Mouse (Mus musculus) frontal cortex, postnatal 14 days (tissue): ENCODE data around the gene Mef2d.

Experiments
- DNase-seq, 2 experiments: peaks; one replicate each; pipeline ENCODE4 v3.0.0; 2022; ENCODE audit warnings: low spot score in 2 of 2

Mef2d gene

DNA sequence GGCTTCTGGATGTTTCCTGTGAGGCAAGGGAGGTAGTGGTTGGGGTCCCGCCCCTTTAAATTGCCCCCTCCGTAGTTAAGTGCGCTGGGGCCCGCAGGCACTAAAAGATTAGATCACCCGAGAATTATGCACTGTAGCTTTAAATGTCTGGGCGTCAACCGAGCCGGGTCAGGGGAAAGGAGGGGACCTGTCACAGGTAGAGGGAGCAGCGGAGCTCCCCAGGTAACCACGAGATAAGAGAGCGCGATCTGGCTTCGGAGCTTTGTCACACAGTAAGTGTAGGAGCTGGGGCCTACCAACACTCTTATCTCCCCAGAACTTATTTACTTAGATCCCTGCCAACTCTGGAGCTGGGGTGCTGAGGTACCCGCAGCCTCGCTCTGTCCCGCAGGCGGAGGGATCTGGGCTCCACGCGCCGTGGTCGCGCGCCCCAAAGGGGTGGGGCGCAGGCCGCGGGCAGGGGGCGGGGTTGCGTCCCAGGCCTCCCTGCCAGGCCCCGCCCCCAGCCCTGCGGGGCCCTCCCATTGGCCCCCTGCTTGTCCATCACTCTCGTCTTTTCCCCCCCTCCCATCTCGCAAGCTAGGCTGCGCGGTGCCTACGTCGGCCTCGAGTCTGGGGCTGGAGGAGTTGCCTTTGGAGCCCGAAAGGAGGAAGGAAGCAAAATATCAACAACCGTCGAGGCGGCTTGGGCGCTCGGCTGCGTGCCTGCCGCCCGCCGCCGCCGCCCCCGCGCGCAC is at the start of gene Mef2d:
Mef2d (plus strand) TSS at position 586 of the 737 bp plus-strand sequence.
- DNase-seq, result peak; percentile 90 to 92

DNA sequence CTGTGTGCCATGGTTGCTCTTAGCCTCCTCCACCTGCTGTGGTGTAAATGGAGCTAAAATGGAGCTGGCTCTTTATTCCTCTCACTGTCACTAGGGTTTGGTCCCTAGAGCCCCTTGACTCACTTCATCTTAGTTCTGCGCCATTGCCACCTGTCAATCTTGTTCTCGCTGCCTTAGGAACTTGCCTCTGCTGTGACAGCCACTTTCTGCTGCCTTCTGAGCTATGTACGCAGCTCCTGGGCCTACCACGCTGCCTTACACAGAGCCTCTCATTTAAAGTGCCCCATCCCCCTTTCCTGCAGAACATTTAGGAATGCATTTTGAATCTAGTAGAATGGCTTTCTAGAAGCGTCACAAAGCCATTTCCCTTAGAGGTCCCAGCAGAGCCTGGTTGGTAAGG is 48.0 kb upstream of the Mef2d start:
- no peak for DNase-seq

GRCm38 (mm10) chr3:88097666-88098065 is 44.5 kb upstream of the Mef2d start:
- DNase-seq, result no peak

GRCm38 (mm10) chr3:88100251-88100650 is 41.9 kb upstream of the Mef2d start:
- no peak for DNase-seq

- DNase-seq, result no peak
These were observed 40.4 kb upstream of the Mef2d start for GRCm38 (mm10) chr3:88101736-88102135.

DNA sequence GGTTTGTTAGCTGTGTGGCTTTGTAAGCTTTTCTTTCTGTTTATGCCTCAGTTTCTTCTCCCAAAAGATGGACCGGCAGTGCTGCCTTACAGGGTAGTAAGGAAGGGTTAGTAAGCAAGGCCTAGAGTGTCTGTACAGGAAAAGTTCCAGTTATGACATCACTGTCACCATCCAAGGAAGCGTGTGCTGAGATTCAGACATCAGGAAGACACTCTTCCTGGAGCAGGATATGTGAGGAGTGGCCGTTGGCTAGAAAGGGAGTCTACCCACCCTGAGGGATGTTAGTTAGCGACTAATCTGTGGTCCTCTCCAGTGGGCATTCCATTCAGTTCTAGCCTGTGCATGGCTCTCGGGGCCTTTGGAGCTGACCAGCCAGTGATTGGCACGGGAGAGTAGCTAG is 40.0 kb upstream of the Mef2d start:
- DNase-seq, result no peak

DNA sequence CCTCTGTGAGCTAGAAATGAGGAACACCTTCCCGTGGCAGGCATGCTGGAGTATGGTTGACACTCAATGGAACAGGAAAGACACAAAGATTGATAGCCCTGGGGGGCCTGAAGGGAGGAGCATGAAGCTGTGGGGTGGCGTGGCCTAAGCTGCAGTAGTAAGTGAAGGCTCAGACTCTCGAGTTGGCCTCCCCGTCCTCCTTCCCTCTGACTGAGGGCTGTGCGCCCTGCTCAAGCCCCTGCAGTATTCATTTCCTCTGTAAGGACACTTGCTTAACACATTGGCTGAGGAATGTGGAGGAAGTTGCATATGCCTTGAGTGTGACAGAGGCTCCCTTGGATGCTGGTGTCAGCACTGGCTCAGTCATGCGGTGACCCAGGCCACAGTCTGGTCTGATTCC is 39.6 kb upstream of the Mef2d start:
- no peak for DNase-seq

DNA sequence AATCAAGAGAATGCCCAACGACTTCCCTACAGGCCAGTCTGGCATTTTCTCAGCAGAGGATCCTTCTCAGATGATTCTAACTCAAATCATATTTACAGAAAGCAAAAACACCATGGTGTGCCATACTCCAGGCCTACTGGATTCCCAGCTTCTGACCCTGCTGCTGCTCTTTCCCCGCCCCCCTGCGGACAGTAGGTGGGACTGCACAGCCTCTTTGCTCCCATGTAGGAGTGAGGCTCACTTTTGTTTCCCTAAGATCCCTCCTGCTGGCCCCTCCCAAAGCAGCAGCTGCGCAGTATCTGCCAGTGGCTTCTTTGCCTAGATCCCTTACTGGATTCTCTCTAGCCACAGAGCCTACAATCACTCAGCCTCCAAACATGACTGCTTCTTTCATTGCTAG is 36.0 kb upstream of the Mef2d start:
- no peak for DNase-seq

GRCm38 (mm10) chr3:88109126-88109525 is 33.0 kb upstream of the Mef2d start:
- DNase-seq, result no peak

DNA sequence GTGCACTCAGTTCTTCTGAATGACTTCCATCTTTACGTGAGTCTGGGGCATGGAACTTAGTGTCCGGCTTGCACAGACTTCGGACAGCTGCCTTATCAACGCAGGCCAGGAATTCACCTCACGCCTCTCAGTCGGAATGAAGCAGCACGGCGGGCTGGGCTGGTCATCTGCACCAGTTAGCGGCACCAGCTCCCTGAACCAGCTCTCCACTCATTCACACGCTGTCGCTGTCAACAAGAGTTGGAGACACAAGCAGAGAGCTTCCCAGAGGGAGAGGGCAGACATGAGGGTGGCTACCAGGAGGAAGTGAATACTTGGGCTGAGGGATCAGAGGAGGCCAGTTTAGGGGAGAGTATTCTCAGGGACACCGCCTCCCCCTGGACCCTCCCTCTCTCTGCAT is 27.8 kb upstream of the Mef2d start:
- no peak for DNase-seq

GRCm38 (mm10) chr3:88120117-88120651 is 22.0 kb upstream of the Mef2d start:
- no peak for DNase-seq

DNA sequence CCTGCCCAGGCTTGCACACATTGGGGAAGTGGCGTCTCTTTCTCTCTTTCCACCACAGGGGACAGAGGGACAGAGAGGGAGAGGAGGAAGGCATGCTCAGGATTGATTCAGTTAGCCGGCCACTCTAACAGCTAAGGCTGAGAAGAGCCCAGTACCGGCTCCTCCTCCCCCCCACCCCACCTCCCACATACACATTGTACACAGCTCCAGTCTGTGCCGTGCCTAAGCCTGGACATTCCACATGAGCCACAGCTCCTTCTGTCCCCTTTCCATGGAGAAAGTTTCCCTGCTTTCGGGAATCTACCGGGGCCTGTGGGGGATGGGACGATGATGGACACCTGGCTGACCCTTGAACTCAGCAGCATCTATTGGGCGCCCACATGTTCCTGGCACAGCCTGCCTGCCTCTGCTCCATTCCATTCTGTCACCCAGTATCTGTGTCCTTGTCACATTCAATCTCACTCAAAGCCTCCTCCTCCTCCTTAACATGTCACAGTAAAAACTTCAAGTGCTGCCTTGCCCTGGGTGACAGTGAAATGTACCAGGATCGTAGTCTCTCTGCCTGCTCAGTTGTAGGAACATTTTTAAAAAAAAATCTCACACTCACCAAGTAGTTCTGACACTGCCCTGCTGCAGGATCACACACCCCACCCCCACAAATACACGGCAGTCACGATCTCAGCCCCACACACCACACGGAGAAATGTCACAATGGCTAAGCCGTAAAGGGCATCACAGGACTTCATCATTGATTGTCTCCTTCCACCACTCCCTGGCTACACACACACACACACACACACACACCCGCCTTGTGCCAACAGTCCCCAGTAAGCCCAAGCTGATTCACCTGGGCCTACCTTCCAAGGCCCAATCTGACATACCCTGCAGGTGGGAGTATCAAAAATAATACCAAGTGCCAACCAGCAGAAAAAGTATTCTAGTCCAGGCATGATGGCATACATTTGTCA is 20.7 kb upstream of the Mef2d start:
- no peak for DNase-seq

- DNase-seq, result no peak
These were observed 17.0 kb upstream of the Mef2d start for GRCm38 (mm10) chr3:88125195-88125594.

GRCm38 (mm10) chr3:88126181-88126580 is 16.0 kb upstream of the Mef2d start:
- no peak for DNase-seq

GRCm38 (mm10) chr3:88127636-88128035 is 14.5 kb upstream of the Mef2d start:
- DNase-seq, result no peak

GRCm38 (mm10) chr3:88128056-88128455 is 14.1 kb upstream of the Mef2d start:
- DNase-seq, result no peak

- no peak for DNase-seq
These were observed 13.2 kb upstream of the Mef2d start for GRCm38 (mm10) chr3:88129006-88129405.

GRCm38 (mm10) chr3:88131071-88131470 is 11.1 kb upstream of the Mef2d start:
- no peak for DNase-seq

DNA sequence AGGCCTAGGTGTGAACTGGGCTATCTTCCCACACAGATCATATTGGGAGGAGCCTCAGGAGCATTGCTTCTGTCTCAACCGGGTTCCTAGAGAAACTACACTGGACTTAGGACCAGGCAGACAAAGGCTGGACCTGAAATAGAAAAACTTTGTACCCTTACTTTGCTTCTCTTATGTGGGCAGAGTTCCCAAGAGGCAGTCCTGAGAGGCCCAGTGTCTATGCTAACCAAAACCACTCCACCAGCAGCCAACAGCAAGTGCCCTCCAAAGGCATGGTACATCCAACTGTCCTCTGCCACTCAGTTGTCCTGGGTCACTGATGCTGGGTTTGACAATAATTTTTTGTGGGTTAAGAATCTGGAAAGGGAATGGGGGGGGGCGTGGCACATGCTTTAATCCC is 9.7 kb upstream of the Mef2d start:
- no peak for DNase-seq

DNA sequence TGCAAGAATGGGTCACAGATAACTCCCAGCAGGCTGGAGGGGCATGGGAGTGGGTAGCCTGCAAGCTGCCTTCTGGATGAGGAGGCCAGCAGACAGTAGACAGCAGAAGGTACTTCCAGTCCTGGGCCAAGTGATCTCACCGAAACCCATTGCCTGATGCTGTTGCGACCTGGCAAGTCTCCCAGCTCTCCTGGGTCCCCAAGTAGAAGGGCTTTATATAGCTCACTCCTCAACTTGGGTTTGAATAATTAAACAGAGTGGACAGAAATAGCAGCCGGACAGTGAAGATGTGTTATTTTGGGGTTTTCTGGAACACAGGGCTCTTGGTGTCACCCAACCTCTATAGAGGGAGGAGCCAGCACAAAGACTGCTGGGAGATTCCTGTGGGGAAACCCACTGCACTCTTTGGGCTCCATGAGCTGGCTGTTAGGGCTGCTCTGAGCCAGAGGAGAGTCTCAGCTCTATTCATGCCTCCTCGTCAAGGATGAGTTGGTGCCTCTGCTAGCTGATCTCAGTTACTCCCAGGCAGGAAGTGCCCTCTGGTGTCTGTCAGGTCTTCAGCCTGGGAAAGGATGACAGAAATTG is 8.9 kb upstream of the Mef2d start:
- no peak for DNase-seq

GRCm38 (mm10) chr3:88136346-88136745 is 5.8 kb upstream of the Mef2d start:
- no peak for DNase-seq

- no peak for DNase-seq
These were observed 5.2 kb upstream of the Mef2d start for GRCm38 (mm10) chr3:88136945-88137494.
